Mouse (Mus musculus) megakaryocyte, embryonic 14.5 days (primary cell): ENCODE results near the gene Babam2.

Experiments used
- FLI1 ChIP-seq: IDR thresholded peaks from 2 replicates; pipeline ENCODE4 v1.6.1; 2012; ENCODE audit warnings: low read length, inconsistent platforms, mixed read lengths
- GATA1 ChIP-seq: IDR thresholded peaks from 3 replicates; pipeline ENCODE4 v1.6.1; 2012; ENCODE audit warnings: mixed read lengths, low read length, inconsistent platforms, borderline replicate concordance

- no peak for TF ChIP-seq FLI1
- no peak for TF ChIP-seq GATA1
Measured at GRCm38 (mm10) chr5:31795414-31795813, 97.9 kb downstream of the Babam2 start.
